Mouse (Mus musculus) olfactory bulb, adult 2 months (tissue): ENCODE results near the gene Gna15. TPM values are rescaled to one million over a fixed set of nuclear protein-coding genes. Genes with fewer than 3 reads are reported as not detected.

ENCODE experiments used
- H3K27ac ChIP-seq: fragments of 200-500 bp; 2 replicates; pipeline ENCODE4 v1.5.1; 2012; ENCODE audit warnings: low read depth, low read length; ENCODE audit not compliant: insufficient read depth
- H3K4me1 ChIP-seq: fragments of 200-500 bp; 2 replicates; pipeline ENCODE4 v1.6.1; 2012; ENCODE audit warnings: low read length; ENCODE audit not compliant: control insufficient read depth, insufficient read depth
- H3K4me3 ChIP-seq: fragments of 200-500 bp; 2 replicates; pipeline ENCODE4 v1.5.1; 2012; ENCODE audit warnings: mild to moderate bottlenecking, low read depth, low read length, moderate library complexity; ENCODE audit not compliant: insufficient read depth
- CTCF ChIP-seq: fragments of 200-500 bp; IDR thresholded peaks from 2 replicates; pipeline ENCODE4 v1.5.1; 2012; ENCODE audit warnings: low read depth, mild to moderate bottlenecking, low read length, moderate library complexity; ENCODE audit not compliant: insufficient read depth
- POLR2A ChIP-seq: fragments of 200-500 bp; IDR thresholded peaks from 2 replicates; pipeline ENCODE4 v1.6.1; 2012; ENCODE audit warnings: mild to moderate bottlenecking, low read depth, low read length, moderate library complexity; ENCODE audit not compliant: insufficient read depth
- WGBS: fragments of 180-500 bp; shearing (Covaris S2); methylation state at CpG from one replicate; pipeline ENCODE4 v1.1.7; 2018; 5-methylcytosine and 5-hydroxymethylcytosine counted together
- polyA plus RNA-seq: library from polyadenylated mRNA; stranded (reverse); fragments of >200 nt; gene quantifications from 2 replicates; pipeline ENCODE4 v1.2.4, GENCODE M21; 2012; ENCODE audit warnings: low replicate concordance; ENCODE audit not compliant: missing spikeins, insufficient read depth, insufficient read length

Gna15 gene
- polyA plus RNA-seq, 1 experiment: not detected

DNA sequence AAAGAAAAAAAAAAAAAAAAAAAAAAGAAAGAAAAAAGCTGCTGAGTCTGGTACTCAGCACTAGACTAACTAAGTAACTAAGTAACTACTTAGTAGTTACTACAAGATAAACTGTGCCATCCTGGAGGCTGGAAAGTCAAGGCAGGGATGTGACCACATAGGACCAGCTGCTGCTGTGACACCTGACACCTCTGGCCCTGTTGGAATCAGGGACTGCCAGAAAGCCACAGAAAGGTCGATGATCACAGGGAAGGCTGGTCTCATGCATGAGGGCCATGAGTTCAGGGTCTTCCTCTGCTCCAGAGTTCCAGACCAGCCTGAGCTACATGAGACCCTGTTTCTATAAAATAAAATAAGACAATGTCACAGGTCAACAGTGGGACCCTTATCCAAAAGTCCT lies 33.5 kb upstream of the Gna15 start:
- Histone ChIP-seq H3K27ac (no peak overlapping the region), H3K4me1 (peaks cover 11% of the 10 kb centered on the region), H3K4me3 (no peak overlapping the region)
- WGBS: 59% methylated on average over 1 of the region's 1 CpGs
- TF ChIP-seq CTCF: no peak
- no peak for TF ChIP-seq POLR2A

DNA sequence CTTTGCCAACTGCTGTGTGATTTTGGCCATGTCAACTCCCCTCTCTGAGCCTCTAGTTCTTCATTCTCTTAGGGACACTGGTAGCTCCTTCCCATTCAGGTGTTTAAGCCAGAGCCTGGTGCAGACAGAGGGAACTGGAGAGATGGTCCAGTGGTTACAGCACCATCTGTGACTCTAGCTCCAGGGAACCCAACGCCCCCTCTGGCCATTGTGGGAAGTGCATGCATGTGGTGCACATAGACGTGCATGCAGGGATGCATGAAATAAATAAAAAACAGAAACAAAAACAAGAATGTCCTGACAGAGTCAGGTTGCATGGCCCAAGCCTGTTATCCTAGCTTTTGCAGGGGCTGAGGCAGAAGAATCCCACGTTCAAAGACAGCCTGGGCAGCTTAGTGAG lies 32.3 kb upstream of the Gna15 start:
- peaks cover 13% of the 10 kb centered on the region for H3K4me1 ChIP-seq
- no peak overlapping the region for H3K4me3 ChIP-seq
- WGBS: 77% methylated on average over 3 of the region's 3 CpGs
- no peak overlapping the region for H3K27ac ChIP-seq
- TF ChIP-seq CTCF (0 out of 2 replicates have a peak, but pooled peaks have one; percentile 38), POLR2A (no peak)

DNA sequence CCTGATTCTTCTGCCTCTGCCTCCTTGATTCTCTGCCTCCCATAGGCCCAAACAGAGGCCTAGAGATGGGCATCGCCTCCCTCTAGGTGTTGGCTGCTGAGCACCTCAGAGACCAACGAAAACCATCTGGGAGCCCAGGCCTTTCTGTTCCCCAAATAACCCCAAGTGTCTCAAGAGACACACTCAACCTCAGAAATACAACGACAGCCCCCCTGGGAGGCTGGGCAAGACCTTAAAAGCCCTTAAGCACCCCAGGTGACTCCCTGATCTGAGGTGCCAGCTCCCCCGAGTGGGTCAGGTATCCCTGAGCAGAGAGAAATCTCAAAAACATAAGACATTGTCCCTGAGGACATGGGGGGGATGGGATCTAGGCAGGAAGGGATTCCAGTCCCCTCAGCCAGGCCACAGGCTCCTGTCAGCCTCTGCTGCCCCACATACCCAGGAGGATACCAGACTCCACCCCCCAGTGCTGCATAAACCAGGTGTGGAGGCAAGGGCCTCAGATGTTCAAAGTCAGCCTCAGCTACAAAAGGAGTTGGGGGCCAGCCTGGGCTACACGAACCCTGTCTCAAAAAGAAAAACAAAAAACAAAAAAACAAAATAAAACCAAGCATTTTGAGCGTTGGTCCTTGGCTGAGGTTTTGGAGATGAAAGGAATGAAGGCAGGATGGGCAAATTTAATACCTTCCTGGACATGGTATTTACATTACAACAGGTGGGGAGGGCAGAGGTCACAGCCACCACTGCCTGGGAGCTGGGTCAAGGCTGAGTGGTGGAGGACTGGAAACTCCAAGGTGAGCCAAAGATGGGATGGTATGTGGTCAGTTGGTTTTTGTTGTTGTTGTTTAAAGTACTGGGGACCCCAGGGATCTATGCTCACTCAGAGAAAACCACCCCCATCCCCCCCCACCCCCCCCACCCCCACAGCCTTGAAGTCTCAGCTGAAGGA lies 30.1 kb upstream of the Gna15 start:
- Histone ChIP-seq H3K4me3 (no peak overlapping the region), H3K27ac (no peak overlapping the region), H3K4me1 (peaks cover 7% of the 10 kb centered on the region; the same call in 1 of the 2 replicates)
- 88% methylated on average over 6 of the region's 6 CpGs for WGBS
- TF ChIP-seq POLR2A: no peak
- no peak for TF ChIP-seq CTCF

DNA sequence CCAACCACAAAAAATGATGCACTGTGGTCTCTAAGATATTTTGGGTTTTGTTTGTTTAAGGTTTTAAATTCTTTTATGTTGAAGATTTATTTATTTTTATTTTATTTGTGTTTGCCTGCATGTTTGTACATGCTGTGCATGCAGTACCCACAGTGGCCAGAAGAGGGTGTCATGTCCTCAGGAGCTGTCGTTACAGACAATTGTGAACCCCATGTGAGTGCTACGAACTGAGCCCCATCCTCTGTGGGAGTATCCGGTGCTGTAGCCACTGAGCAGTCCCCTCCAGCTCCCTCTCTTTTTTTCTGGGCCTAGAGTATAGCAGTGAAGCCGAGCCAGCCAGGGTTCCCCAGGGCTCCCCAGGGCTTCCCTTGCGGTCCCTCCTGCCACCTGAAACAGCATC lies 29.2 kb upstream of the Gna15 start:
- no peak overlapping the region for H3K4me3 ChIP-seq
- H3K4me1 ChIP-seq: peaks cover 7% of the 10 kb centered on the region; the same call in 1 of the 2 replicates
- H3K27ac ChIP-seq: no peak overlapping the region
- TF ChIP-seq CTCF (peak; percentile 36; the same call in 1 of the 2 replicates), POLR2A (no peak)
- WGBS: 84% methylated on average over 5 of the region's 5 CpGs

DNA sequence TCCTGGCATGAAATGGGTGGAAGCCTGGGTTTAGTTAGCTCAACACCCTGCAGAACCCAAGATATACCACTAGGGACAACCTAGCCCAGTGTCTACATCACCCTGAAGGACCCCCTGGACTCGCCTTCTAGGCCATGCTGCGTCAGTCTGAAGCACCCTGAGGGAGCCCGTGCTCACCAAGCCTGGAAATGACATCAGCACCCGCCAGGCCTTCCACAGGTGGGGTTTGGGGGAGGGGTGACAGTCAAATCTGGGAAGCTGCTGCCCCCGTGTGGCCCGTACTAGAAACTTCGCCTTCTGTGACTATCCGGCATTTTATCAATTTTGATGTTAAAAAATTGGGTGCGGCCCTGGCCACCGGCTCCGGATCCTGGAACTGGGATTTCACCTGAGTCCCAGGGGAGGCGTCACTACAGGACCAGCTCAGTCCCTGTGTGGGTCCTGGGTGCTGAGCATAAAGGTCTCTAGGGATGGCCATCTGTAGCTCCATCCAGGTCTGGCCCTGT lies 27.6 kb upstream of the Gna15 start:
- 1% methylated on average over 12 of the region's 12 CpGs for WGBS
- peaks cover 7% of the 10 kb centered on the region; the same call in 1 of the 2 replicates for H3K4me1 ChIP-seq
- TF ChIP-seq CTCF (peak; percentile 100), POLR2A (no peak)

DNA sequence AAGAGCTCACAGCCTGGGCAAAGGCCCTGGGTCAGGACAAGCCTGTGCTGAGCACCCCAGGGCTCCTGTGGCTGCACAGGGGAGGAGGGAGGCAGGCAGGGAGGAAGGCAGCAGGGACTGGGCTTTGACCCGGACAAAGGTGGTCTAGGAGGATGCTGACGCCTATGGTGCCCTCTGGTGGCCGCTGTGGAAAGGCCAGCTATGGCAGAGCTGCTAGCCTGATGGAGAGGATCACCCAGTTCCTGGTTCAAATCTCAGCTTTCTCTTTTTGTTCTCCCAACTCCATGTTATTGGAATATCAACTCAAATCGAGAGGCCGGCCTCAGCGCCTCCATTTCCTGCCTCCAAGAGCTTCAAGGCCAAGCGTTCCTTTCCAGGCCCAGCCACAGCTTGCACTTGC lies 26.2 kb upstream of the Gna15 start:
- peak; percentile 48; the same call in 1 of the 2 replicates for TF ChIP-seq CTCF
- TF ChIP-seq POLR2A: no peak
- Histone ChIP-seq H3K4me1 (peaks cover 7% of the 10 kb centered on the region; the same call in 1 of the 2 replicates), H3K4me3 (no peak overlapping the region), H3K27ac (no peak overlapping the region)
- WGBS: 13% methylated on average over 7 of the region's 7 CpGs

More for the DNA sequence above, 27.6 kb upstream of the Gna15 start:
- peak overlapping the region; percentile 52; the same call in 1 of the 2 replicates for H3K27ac ChIP-seq
- H3K4me3 ChIP-seq: no peak overlapping the region

DNA sequence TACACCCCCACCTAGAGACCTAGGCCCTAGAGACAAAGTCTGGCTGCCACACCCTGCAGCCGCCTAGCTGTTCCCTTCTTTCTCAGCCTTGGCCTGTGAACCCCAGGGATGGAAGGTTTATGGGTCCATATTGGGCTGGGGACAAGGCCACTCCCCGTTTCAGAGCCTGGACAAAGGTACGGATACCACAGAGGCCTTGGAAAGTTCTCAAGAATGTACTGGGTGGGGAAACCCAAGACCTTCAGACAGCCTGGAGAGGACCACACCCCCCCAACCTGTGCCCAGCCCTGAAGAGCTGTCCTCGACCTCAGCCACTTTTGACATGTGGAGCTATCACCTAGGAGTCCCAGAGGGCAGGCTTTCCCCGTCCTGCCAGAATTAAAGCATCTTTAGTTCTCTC lies 24.9 kb upstream of the Gna15 start:
- no peak overlapping the region for H3K4me3 ChIP-seq
- WGBS: 76% methylated on average over 5 of the region's 5 CpGs
- H3K27ac ChIP-seq: no peak overlapping the region
- no peak for TF ChIP-seq POLR2A
- TF ChIP-seq CTCF: no peak
- peaks cover 10% of the 10 kb centered on the region; the same call in 1 of the 2 replicates for H3K4me1 ChIP-seq

DNA sequence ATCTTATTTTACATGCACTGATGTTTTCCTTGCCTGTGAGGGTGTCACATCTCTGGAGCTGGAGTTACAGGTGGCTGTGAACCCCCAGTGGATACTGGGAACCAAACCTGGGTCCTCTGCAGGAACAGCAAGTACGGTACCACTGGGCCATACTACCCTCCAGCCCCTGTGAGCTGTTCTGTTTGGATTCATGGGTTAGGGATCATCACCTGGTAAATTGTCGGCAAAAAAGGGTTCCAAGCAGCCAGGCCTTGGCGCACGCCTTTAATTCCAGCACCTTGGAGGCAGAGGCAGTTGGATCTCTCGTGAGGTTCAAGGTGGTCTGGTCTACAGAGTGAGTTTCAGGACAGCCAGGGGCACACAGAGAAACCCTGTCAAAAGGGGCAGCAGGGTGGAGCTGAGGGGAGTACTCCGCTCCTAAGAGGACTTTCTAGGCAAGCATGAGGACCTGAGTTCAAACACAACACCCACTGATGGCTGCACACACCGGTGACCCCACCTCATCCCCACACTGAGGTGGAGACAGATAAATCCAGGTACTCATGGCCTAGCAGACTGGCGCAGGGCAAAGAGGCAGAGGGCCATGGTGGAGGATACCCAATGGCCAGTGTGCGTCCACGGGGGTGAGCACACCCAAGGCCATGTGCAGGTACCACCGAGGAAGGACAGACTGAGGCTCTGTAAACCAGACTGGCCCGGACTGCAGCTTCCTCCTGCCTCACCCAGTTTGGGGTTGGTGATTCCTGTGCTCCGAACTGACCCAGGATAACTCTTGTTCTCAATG lies 23.0 kb upstream of the Gna15 start:
- Histone ChIP-seq H3K4me3 (no peak overlapping the region), H3K27ac (no peak overlapping the region), H3K4me1 (peaks cover 30% of the 10 kb centered on the region)
- TF ChIP-seq CTCF: no peak
- 94% methylated on average over 13 of the region's 13 CpGs for WGBS

DNA sequence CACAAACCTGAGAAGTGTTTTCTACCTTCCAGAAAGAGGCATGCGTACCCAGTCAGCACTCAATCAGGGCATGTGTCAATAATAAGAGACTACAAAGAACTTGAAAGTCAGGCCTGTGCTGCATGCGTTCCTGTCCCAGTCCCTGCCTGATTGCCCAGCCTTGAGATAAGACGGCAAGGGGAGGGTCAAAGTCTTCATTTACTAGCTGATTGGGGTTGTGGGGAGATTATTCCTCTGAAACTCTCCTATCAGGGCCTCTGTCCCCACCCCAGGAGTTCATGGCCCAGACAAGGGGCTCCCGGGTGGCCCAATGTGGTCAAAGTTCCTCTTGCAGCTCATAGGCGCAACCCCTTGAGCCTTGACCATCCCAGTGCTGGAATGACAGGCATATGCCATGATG lies 22.3 kb upstream of the Gna15 start:
- Histone ChIP-seq H3K4me1 (peaks cover 30% of the 10 kb centered on the region), H3K27ac (no peak overlapping the region), H3K4me3 (no peak overlapping the region)
- TF ChIP-seq POLR2A (no peak), CTCF (no peak)
- WGBS: 87% methylated on average over 5 of the region's 5 CpGs
